Mouse (Mus musculus): ENCODE data around the gene Pttg1.

Gene Pttg1

DNA sequence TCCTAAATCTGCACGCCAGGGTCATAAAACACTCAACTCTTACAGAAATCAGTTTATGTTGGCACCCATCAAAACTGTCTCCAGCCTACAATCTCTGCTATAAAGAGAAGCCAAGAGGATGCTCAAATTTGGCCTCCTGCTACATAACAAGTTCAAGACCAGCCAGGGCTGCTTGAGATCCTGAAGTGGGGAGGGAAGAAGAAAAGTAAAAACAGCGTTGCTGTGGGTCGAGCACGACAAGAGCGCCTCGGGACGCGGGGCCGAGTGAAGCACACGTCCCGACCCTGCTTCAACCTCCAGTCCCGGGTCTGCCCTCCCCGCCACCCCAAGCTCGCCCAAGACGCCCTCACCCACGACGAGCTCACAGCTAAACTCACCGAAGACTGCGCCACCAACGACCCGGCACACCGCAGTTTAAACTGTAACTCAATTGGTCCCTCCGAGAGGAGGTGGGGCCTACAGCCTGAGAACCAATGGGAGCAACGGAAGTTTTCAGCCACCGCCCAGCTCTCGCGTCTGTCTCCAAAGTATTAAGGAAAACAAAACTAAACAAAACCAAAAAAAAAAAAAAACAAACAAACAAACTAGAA lies at the start of gene Pttg1:
Gene Pttg1 (minus strand): TSS at position 428 of the 590 bp plus-strand sequence.
- peak; percentile 83 for DNase-seq (ENCODE audit: low spot score)

- DNase-seq (ENCODE audit: low spot score): peak; percentile 24
These were observed 48.2 kb upstream of the Pttg1 start, which contains the start of gene C1qtnf2 for GRCm38 (mm10) chr11:43474225-43474774. C1qtnf2 (plus strand) TSS chr11:43474276.

GRCm38 (mm10) chr11:43473635-43474224 lies 47.7 kb upstream of the Pttg1 start:
- no peak for DNase-seq (ENCODE audit: low spot score)

- no peak for DNase-seq (ENCODE audit: low spot score)
These were observed 47.1 kb upstream of the Pttg1 start for GRCm38 (mm10) chr11:43473115-43473514.

DNA sequence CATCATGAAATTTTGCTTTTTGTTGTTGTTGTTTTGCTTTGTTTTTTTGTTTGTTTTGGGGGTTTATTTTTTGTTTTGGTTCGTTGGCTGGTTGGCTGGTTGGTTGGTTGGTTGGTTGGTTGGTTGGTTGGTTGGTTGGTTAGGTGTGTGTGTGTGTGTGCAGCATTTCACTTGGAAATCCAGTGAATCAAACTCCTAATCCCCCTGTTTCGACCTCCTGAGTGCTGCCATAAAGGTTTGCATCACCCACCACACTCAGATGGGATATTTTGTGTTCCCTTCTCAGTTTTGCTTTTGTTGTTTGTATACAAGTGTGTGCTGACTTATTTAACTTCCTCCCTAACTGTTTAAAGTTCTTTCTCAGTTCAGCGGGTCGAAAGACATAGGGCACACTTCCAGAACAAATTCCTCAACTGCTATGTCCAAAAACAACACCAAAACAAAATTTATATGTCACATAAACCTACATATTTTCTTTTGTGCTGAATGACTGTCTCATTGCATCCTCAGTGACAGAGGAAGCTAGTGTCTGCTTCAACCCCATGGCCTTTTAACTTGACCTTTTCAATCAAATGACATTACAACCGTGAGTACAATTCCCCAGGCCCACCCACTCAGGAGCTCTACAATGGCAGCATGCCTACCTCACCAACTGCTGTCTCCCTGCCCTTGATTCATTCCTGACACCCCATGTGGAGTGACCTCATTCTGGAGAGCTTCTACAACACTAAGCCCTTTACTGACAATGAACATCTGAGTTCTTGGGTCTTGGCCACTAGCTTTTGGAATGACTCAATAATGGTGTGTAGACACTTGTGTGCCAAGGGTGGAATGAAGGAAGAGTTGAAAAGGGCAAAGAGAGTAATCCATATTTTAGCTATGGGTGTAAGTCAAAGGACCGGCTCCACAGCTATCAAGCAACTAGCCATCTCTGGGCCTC lies 45.1 kb upstream of the Pttg1 start:
- no peak for DNase-seq (ENCODE audit: low spot score)

DNA sequence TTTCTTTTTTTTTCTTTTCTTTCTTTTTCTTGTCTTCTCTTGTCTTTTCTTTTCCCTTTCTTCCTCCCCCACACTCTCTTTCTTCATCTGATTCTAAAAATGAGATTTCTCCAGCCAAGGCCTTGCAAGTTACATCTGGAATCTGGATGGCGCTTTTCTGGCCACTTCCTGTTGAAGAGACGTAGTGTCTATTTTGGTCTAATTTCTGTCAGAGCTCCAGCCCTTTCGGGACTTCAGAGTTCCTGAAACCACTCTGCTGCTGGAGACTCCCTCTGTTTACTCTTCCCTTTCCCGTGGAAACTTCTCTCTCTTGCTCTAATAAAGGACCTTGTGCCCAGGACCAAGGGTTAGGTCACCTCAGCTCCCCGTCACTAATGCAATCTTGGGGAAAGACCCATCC lies 44.1 kb upstream of the Pttg1 start:
- no peak for DNase-seq (ENCODE audit: low spot score)

GRCm38 (mm10) chr11:43463204-43463603 lies 37.2 kb upstream of the Pttg1 start:
- no peak for DNase-seq (ENCODE audit: low spot score)

GRCm38 (mm10) chr11:43452266-43452665 lies 26.2 kb upstream of the Pttg1 start:
- no peak for DNase-seq (ENCODE audit: low spot score)

DNA sequence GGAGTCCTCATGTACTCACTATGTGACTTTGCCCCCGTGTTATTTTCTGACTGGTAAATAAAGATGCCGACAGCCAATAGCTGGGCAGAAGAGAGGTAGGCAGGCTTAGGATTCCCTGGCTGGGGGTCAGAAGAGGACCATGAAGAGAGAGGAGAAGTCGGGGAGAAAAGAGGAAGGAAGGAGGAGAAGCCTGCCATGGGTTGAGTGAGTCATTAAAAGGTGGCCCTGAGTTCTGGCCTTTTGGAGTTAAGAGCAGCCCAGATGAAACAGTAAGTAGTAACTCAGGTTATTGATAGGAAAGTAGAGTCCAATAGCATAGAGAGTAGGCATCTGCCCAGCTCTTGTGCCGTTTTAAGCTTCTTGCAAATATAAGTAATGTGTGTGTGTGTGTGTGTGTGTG lies 25.3 kb upstream of the Pttg1 start:
- no peak for DNase-seq (ENCODE audit: low spot score)

- no peak for DNase-seq (ENCODE audit: low spot score)
These were observed 23.9 kb upstream of the Pttg1 start for GRCm38 (mm10) chr11:43449916-43450315.

- no peak for DNase-seq (ENCODE audit: low spot score)
These were observed 17.1 kb upstream of the Pttg1 start for GRCm38 (mm10) chr11:43443183-43443582.

GRCm38 (mm10) chr11:43441121-43441520 lies 15.1 kb upstream of the Pttg1 start:
- DNase-seq (ENCODE audit: low spot score): no peak

- no peak for DNase-seq (ENCODE audit: low spot score)
These were observed 8.0 kb upstream of the Pttg1 start for GRCm38 (mm10) chr11:43434024-43434407.

DNA sequence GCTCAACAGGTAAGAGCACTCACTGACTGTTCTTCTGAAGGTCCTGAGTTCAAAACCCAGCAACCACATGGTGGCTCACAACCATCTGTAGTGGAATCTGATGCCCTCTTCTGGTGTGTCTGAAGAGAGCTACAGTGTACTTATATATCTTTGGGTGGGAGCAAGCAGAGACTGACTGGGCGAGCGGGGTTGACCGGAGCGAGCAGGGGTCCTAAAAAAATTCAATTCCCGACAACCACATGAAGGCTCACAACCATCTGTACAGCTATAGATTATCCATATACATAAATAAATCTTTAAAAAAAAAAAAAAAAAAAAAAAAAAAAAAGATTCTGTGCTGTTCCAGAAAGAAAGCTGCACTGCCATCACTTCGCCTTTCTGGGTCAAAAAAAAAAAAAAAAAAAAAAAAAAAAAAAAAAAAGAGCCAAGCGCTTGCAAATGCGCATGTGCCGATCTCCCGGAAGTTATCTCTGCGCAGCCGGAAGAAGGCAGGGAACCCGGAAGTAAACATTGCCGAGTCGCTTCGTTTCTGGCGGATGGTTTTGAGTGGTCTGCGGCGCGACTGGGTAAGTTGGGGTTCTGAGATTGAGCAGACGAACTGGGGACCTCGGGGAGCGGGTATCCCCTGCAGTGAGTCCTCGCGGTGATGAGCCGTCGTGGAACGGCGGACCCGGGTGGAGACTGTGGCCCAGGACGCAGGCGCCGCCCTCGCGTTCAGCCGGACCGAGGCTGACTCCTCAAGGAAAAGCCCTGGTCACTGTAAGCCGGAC lies 7.4 kb upstream of the Pttg1 start, which contains the start of gene Slu7:
Gene Slu7 (plus strand): TSS at position 491 of the 770 bp plus-strand sequence.
- peak; percentile 78 for DNase-seq (ENCODE audit: low spot score)

DNA sequence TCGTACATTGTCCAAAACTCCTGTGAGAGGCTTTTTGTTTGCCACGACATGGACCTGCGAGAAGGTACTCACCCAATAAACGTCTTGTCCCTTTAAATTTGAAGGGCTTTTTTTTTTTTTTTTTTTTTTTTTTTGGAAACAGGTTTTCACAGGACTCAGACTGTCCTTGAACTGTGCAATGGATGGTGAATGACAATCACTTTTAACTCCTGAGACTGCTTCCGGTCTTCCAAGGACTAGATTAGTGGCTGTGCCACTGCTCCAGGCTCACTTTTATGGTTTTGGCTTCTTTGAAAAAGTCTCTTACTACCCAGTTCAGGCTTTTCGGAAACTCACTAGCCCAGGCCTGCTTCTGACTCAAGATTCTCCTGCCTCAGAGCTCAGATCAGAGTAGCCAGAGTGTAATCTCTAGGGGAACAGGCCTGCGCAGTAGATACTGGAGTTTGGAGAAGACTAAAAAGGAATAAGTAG lies 398 bp upstream of the Pttg1 start:
- DNase-seq (ENCODE audit: low spot score): no peak

DNA sequence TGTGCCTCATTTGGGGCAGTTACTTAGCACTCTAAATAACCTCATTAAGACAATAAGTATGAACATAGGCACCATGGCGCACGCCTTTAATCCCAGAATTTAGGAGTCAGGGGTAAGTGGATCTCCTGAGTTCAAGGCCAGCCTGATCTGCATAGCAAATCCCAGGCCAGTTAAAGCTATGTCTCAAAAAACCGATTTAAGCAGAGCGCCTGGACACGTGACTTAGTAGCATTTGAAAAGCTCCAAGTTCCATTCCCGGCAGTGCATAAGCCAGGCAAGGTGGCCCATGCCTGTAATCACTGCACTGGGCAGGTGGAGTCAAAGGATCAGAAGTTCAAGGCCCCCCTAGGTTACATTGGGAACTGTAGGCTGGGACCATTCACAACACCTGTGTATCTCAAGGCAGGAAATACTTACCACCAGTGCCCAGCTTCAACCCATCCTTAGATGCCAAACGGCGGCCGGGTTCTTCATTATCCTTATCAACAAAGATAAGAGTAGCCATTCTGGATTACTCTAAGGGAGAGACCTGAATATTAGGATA lies 813 bp downstream of the Pttg1 start:
- DNase-seq (ENCODE audit: low spot score): no peak

- no peak for DNase-seq (ENCODE audit: low spot score)
These were observed 1.7 kb downstream of the Pttg1 start for GRCm38 (mm10) chr11:43424386-43424785.

DNA sequence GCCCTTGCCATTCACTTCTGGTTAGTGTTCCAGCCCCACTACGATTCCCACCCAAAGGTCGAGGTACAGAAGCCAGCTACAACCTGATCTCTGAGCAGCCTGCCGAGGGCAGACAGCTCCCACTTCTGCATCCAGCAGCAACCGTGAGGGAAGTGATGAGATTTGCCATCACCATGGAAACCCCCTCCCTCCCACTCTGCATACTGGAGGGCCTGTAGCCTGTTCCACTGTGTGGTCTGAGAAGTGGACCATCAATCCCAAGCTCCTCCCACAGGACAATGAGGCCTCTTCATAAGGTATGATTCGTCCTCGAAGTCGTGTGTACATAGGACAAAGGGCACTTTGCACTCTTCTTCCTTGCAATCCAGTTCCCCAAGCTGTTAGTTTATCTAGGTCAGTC lies 8.8 kb downstream of the Pttg1 start:
- DNase-seq (ENCODE audit: low spot score): no peak

DNA sequence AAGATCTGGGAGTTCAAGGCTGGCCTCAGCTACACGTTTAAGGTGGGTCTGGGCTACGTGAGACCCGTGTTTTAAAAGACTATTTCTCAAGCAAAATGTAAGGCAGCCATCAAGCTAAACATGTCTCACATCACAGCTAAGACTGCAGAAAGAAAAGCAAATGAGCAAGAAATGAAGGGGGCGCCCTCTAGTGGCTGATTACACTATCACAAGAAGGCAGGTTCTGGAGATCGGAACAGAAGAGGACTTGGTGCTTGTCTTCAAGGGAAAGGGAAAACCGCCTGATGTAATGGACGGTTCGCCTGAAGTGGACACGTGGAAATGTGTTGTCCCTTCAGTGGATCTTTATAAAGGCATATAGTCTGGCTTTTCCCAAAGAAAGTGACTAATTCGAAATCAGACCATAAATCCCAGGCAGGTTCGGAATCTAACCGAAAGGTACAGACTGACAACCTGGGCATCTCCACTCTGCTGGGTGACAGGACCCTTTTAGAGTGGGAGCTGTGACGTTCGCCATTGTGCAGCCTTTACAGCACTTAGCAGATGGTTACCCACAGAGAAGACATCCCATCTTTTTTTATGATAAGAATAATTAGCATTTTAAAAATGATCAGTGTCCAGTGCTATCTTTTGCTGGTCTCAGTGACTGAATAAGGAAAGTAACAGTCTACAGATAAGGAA lies 13.1 kb downstream of the Pttg1 start:
- DNase-seq (ENCODE audit: low spot score): peak; percentile 69

DNA sequence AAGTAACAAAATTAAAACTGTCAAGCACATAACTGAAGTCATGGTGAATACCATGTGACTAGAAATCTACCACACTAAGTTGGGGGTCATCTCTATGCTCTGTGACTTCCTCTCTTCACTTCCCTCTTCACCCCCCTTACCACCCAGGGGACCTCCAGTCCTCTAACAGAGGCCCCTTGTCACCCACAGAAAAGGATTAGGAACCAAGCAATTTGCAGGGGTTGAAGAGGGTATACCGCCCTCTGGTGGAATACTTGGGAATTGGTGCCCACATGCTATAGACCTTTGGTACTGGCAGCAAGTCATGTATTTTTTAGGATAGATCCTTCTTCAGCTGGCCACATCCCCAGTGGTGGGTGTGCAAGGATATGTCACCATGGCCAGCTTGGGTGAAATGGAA lies 14.6 kb downstream of the Pttg1 start:
- DNase-seq (ENCODE audit: low spot score): peak; percentile 74

GRCm38 (mm10) chr11:43410291-43410690 lies 15.8 kb downstream of the Pttg1 start:
- DNase-seq (ENCODE audit: low spot score): no peak

Data from T-cell, adult 2 months (primary cell).